Mouse (Mus musculus): ENCODE measurements around the gene Fbxw19. TPM values are rescaled to one million over a fixed set of nuclear protein-coding genes. Genes with fewer than 3 reads are reported as not detected.

Gene Fbxw19
- not detected for total RNA-seq (2023)

DNA sequence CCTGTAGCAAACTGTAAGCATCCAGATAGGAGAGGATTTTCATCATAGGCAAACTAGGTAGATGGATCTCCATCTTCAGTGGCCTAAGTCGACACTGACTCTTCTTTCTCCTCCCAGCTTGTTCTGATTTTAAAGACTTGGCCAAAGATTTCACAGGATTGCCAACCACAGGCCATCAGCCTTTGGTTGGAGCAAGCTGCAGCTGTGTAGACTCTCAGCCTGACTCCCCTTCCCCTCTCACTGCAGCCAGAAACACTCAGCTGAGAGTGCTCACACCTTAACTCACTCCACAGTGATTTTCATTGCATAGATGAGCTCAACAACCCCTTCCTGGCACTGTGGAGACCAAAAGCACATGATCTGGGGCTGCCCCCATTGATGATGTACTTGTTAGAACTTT lies at the start of gene Fbxw19:
TSS of gene Fbxw19 (minus strand) at position 101 of the 400 bp plus-strand sequence.

DNA sequence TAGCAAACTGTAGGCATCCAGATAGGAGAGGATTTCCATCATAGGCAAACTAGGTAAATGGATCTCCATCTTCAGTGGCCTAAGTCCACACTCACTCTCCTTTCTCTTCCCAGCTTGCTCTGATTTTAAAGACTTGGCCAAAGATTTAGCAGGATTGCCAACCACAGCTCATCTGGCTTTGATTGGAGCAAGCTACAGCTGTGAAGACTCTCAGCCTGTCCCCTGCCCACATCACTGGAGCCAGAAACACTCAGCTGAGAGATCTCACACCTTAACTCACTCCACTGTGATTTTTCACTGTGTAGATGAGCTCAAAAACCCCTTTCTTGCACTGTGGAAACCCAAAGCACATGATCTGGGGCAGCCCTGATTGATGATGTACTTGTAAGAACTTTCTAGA lies 46.6 kb downstream of the Fbxw19 start, which contains the start of gene Fbxw16:
TSS of gene Fbxw16 (minus strand) at position 101 of the 400 bp plus-strand sequence.

Other genes with a start within 250 kb of the Fbxw19 start
- not detected for gene Fbxw14, start 208.2 kb downstream of the Fbxw19 start, total RNA-seq (2023)
- not detected for gene Fbxw28, start 156.2 kb downstream of the Fbxw19 start, total RNA-seq (2023)
- not detected for gene Fbxw22, start 91.6 kb downstream of the Fbxw19 start, total RNA-seq (2023)
- not detected for gene Fbxw16, start 46.7 kb downstream of the Fbxw19 start, total RNA-seq (2023)
- gene Fbxw15, start 72.4 kb upstream of the Fbxw19 start, total RNA-seq (2023), result not detected
- not detected for gene Fbxw24, start 130.2 kb upstream of the Fbxw19 start, total RNA-seq (2023)
- gene Fbxw25, start 168.8 kb upstream of the Fbxw19 start, total RNA-seq (2023), result not detected
- gene Fbxw18, start 206.8 kb upstream of the Fbxw19 start, total RNA-seq (2023), result not detected

All from monocyte, adult 59 days (primary cell).